Mouse (Mus musculus): ENCODE measurements around the gene Sh3gl1.
A peak's percentile ranks its signal among the peaks of the same experiment; 100 is the strongest.

Gene Sh3gl1

DNA sequence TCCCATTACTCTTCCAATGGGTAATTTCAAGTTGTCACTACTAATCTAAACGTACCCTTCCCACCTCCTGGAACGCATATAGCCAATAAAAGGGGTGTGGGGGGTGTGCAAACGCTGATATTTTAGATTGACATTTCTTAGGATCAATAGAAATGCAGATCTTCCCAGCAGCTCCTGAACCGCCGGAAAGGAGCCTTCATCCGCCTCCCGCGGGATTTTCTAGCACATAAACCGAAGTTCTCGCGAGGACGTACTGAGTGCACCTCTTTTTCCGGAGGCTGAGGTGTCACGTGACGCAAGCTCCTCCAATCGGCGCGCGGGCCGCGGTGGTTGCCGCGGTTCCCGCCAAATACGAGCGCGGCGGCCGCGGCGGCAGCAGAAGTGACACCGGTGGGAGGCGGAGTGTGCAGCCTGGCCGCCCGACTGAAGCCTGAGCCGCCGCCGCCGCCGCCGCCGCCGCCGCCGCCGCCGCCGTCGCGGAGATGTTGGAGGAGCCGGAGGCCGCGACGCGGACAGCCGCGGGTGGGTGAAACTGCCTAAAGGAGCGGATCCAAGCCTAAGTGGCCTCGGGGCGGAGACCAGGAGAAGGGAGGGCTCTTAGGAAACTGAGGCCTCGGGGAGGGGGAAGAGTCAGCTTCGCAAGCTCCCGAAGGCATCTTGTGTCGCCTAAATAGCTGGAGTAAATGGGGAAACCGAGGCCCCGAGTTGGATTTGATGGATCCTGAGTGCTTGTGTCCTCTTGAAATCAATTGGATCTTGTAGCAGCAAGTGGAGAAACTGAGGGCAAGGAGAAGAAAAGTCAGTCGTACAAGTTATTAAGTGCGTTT, 3.8 kb upstream of the Sh3gl1 start, which contains the start of gene Chaf1a:
Gene Chaf1a, plus strand, starts transcription at position 410 of the 827 bp plus-strand sequence.
- peak; percentile 95 for DNase-seq (ENCODE audit: low spot score in 2 of 2)

DNA sequence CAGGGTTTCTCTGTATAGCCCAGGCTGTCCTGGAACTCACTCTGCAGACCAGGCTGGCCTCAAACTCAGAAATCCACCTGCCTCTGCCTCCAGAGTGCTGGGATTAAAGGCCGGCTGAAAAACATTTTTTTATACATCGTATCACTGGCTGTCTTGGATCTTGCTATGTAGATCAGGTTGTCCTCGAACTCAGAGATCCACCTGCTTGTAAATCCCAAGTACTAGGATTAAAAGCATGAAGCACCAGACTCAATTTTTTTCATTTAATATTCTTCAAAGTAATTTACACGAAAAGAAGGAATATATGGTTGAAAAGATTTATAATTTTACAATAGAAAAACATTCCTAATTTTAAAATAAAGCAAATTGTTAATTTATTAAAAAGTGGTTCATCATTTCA, 2.9 kb upstream of the Sh3gl1 start:
- DNase-seq (ENCODE audit: low spot score in 2 of 2), result no peak

DNA sequence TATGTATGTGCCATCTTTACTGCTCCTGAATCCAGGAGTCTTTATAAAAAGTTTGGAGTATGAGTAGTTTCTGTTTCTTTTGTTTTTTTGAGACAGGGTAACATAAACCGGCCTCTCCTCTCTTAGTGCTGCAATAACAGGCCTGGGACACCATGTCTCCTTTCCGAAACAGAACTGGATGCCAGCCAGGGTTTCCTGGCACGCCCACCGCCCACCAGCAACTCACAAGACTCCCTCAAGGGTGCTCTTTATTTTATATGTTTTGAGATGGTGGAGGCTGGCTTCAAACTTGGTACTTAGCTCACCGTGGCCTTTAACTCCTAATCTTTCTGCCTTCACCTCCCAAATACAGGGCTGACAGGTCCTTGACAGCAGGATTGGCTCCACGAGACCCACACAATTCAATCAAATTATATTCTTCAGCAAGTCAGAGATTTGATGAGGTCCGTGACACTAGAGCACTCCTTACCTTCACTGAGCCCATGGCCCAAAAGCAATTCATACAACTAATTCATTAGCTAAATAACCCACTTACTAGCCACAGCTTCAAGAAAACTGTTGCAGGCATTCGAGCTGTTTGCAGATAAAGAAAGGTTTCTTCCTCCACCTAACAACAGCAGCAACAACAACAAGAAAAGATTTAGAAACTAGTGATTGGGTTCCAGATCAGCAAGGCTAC, 2.3 kb upstream of the Sh3gl1 start:
- DNase-seq (ENCODE audit: low spot score in 2 of 2), result no peak

DNA sequence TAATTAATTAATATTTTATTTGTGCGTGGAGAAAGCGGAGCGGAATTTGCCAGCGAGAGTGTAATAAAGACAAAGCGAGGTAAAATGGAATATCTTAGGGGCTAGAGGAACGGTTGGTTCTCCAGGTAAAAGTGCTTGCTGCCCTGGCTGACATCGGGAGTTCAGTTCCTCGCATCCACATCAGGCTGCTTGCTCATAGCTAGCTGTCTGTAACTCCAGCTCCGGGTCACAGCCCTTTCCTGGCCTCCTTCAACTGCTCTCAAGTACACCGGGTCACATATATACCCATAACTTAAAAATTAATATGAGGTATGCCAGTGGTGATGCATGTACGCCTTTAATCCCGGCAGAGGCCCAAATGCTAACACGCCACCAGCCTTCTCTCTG, 459 bp upstream of the Sh3gl1 start:
- no peak for DNase-seq (ENCODE audit: low spot score in 2 of 2)

DNA sequence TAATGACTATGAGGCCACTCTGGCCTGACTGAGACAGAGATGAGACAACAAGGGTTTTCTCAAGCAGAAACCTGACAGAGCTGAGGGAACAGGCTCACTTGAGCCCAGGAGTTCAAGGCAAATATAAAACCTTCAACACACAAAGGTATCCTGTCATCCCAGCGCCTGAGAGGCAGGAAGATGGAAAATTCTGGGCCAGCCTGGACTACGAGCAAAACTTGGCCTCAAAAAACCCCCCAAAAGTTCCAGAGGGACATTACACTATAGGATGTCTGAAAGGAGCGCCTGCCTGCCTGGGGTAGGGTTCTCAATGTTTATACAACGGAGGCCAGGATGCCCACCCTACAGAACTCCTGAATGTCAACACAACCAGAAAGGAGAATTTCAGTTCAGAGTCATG, 1.2 kb downstream of the Sh3gl1 start:
- DNase-seq (ENCODE audit: low spot score in 2 of 2), result no peak

DNA sequence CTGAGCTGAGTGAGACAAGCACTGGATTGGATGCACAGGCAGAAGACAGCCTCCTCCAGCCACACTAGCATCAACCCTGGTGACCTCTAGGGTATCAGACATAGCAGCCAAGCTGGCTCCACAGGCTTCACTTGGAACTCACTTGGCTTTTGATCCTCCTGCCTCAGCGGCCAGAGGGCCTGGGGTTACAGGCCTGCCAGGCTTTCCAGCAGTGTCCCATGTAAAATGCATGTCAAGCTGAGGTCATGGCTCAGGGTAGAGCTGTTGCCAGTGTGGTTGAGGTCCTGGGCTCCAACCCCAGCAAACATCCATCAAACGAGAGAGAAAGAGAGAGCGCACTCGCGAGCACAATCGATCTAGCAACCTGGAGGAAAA, 1.7 kb downstream of the Sh3gl1 start:
- DNase-seq (ENCODE audit: low spot score in 2 of 2), result peak in 1 of 2 experiments; percentile 13

DNA sequence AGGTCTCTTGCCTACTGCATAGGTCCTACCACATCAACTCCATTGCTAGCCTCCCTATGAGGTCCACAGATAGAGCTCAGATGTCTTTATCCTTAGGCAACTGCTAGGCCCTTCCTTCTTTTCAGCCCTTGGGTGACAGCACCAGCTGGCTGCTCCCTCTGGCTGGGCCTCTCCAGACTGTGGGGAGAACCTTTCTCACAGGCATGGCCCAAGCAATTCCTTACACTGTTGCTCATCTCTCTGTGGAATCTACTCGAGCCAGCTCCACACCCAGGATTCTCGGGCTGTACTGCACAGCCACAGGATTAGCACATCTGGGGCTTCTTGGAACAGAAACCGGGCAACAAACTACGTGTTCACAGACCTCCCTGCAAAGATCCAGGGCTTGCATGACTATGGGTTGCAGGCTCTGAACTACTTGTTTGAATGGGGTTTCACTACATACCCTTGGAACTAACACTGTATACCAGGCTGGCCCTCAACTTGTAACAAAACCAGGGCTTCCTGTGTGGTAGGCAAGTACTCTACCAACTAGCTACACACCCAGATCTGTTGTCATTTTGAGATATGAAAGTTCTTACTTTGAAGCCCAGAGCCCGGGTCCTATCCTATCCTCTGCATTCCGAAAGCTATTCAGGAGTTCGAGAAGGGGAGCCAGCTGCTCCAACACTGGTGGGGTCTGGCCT, 2.3 kb downstream of the Sh3gl1 start:
- no peak for DNase-seq (ENCODE audit: low spot score in 2 of 2)

DNA sequence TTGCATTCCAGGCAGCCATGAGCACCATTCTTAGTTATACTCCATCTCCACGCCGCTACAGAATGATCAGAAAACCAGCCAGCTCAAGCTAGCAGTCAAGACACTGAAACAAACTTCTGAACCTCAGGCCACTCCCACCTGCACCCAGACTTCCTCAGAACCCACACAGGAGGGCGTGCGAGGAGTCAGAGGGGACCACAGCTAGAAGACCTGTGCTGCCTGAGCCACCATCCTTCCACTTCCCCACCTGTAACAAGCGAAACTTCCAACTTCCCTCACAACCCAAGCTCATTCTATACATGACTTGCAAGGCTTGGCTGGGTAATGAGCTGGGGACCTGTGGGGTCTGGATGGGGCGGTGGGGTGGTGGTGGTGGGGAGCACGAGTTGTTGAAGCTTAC, 3.6 kb downstream of the Sh3gl1 start:
- DNase-seq (ENCODE audit: low spot score in 2 of 2), result peak in 1 of 2 experiments; percentile 61

DNA sequence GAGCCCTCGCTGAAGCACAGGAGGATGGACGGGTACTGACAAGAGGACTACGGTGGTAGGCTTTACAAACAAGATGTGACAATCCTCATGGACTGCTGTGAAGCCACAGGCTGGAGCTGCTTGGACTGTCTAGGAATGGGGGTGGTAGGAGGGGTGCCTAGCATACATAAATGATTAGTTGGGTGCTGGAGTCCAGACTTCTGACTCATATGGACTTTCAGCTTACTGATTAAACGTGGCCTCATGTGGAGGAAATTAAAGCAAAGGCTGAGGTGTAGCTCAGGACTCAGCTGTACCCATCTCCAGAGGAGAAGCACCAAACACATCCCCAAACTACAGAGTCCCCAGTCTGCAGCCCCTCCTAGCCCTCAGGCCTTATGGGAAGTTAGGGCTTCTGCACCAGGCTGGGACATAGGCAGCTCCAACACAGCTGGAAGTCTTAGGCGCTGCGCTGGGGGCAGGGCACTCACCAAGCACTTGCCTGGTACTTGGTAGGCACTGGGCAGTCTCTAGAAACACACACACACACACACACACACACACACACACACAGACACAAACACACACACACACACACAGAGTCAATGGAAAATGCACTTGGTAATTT, 4.2 kb downstream of the Sh3gl1 start:
- DNase-seq (ENCODE audit: low spot score in 2 of 2), result no peak

DNA sequence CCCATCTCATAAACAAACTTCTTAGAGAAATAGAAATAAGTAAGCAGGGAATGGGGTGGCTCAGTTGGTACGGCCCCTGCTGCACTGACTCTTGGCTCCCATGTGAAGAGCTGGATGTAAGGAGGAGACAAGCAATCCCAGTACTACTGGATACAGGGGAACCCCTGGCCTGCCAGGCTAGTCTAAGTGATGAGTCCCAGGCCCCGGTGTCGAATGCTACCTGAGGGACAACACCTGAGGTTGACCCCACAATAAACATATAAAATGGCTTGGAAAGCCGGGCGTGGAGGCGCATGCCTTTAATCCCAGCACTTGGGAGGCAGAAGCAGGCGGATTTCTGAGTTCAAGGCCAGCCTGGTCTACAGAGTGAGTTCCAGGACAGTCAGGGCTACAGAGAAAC, 5.0 kb downstream of the Sh3gl1 start:
- no peak for DNase-seq (ENCODE audit: low spot score in 2 of 2)

DNA sequence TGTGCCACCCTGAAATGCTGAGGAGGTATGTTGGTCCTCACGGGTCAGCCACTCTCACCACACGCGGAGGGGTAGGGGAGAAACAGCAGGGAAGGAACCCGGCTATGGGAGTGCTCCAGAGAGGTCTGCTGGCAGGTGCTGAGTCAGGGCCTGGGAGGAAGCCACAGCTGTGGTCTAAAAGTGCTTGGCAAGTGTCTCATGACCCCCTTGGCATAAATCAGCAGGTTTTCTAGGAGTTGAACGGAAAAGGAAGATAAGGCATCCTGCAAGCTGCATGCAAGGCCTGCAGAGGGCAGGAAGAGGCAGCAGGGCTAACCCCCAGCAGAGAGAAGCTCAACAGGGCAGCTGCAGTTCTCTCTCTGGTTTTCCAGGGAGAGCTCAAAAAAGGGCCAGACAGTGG, 5.5 kb downstream of the Sh3gl1 start:
- no peak for DNase-seq (ENCODE audit: low spot score in 2 of 2)

DNA sequence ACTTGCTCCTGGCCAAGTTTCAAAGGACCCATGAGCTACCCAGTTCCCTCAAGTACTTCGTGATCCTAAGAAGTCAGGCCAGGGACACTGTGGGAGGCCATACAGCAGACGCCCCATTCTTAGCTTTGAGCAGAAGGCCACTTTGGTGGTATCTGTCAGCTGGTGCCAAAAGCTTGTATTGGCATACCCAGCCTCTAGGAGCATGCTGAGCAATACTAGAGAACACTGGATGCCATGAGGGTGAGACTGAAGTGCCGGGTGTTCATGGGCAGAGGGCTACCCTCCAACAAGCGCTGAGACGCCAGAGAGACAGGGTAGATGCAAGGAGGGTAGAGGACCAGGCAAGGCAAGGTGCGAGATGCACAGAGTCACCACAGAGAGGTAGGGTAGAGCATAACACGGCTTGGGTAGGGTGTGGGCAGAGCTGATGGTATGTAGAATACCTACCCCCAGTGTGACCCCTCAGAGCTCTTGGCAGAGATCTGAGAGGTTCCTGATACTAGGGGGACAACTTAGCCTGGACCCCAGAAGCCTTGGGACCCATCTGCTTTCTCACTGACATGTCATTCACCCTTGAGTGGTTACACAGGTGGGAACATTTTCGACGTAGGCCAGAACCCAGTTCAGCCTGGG, 6.1 kb downstream of the Sh3gl1 start:
- no peak for DNase-seq (ENCODE audit: low spot score in 2 of 2)

DNA sequence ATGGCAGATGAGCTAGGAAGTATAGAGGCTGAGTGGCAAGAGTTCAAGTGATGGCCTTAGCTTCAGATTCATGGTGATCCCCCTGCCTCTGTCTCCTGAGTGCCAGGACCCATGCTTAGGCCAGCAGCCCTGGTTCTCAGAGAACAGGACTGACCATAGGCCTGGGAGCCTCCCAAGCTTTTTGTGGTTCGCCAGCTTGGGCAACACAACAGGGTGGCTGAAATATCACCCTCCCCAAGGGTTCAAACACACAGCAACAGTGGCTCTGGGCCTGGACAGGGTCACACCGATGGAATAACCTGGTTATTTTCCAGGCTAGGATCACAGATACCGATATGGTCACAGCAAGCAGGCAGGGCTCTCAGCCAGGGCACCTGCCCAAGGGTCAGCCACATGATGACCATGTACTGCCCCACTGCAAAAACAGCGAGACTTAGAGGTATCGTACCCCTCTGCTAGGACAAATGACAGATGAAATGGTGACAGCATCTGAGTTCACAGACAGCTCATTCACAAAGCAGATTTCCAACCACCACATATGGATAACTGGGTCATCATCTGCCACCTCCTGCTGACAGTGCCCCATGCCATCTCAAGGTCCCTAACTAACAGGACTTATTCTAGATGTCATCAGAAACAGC, 8.5 kb downstream of the Sh3gl1 start:
- DNase-seq (ENCODE audit: low spot score in 2 of 2), result no peak

DNA sequence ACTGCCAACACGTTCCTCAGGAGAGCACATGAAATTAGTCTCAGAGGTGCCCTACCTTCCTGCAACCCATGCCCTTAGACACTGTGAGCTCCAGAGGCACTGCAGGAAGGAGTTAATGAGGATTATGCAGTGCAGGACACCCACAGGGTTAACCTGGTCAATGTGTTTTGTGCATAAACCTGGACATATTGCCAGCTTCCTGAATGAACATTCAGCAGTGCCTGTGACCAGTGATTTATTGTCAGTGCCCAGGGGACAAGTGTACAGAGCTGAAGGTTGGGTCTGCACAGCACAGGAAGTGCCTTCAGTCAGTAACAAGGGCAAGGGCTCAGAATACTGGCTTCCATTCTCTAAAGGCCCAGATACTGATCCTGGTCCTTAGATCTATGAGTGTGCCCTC, 9.6 kb downstream of the Sh3gl1 start:
- DNase-seq (ENCODE audit: low spot score in 2 of 2), result no peak

DNA sequence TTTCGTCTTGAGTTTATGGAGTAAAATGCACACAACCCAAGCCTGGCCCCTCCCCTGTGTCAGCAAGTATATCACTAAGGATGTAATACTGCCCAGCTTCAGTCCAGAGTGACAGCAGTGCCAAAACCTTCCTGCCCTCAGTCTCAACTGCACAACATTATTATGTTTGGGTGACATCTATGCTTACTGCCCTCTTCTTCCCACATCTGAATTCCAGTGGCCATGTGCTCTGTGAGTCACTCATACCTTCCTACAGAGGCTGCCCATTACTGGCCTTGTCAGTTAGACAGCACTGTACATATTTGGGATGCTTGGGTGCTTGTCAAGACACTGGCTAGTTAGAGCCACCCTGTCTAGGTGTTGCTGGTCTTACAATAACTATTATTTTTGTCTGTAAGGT, 10.1 kb downstream of the Sh3gl1 start:
- DNase-seq (ENCODE audit: low spot score in 2 of 2), result no peak

DNA sequence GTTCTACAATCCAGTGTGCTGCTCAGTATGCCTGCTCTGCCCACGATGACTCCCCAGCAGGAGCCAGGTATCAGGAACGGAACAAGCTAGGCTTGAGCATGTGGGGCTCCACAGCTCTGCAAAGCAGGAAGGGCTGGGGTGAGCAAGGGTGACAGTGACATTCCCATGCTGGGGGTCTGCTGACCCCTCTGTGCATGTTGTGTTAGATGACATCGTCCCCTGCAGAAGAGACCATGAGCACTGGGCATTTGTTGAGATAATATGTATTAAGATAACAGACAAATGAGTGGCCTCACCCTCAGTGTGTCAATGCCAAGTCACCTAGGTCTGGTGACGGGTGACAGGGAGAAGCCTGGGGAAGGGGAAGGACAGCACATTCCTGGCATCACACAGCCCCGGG, 11.5 kb downstream of the Sh3gl1 start:
- no peak for DNase-seq (ENCODE audit: low spot score in 2 of 2)

DNA sequence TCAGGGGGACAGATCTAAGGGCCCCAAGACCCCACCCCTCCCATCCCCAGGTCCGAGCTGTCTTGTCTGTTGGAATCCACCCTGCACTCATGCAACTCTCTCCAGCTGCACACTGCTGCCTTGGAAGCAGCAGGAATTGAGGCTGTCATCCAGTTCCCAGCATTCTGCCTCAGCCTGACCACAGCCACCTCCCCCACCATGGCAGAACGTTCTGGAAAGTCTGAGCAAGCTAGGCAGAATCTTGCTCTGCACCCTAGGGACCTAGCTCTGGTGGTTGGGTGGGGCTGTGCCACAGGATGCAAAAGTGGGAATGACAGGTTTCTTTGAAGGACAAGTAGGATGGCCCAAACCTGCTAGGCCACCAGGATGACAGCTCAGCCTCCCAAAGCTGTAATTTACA, 12.0 kb downstream of the Sh3gl1 start:
- DNase-seq (ENCODE audit: low spot score in 2 of 2), result no peak

DNA sequence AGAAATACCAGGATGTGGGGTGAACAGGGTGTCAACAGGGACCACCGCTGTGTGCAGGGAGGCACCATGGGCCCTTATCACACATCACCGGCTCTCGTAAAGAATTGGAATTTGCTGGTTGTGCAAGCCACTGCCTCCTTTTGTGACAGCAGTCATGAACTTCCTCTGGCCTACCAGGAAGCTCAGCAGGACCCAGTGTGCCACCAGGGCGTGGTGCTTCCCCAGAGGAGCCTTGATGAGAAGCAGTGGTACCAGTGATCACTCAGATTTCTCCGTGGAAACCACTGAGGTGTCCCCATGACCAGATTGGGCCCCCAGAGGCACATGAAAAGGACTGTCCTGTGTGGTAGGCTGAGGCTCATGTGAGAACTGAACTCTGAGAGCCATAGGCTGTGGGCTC, 13.0 kb downstream of the Sh3gl1 start:
- DNase-seq (ENCODE audit: low spot score in 2 of 2), result no peak

DNA sequence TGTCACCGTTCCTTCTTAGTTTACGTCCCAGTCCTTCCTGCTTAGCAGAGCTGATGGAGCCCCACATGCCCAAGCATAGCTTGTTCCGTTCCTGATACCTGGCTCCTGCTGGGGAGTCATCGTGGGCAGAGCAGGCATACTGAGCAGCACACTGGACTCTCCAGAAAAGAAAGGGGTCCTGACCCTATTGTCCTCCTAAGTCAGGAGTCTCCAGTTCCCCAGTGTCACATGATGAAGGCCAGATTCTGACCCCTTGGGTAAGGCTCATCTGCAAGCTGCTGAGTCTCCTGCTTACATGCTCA, 13.5 kb downstream of the Sh3gl1 start:
- no peak for DNase-seq (ENCODE audit: low spot score in 2 of 2)

DNA sequence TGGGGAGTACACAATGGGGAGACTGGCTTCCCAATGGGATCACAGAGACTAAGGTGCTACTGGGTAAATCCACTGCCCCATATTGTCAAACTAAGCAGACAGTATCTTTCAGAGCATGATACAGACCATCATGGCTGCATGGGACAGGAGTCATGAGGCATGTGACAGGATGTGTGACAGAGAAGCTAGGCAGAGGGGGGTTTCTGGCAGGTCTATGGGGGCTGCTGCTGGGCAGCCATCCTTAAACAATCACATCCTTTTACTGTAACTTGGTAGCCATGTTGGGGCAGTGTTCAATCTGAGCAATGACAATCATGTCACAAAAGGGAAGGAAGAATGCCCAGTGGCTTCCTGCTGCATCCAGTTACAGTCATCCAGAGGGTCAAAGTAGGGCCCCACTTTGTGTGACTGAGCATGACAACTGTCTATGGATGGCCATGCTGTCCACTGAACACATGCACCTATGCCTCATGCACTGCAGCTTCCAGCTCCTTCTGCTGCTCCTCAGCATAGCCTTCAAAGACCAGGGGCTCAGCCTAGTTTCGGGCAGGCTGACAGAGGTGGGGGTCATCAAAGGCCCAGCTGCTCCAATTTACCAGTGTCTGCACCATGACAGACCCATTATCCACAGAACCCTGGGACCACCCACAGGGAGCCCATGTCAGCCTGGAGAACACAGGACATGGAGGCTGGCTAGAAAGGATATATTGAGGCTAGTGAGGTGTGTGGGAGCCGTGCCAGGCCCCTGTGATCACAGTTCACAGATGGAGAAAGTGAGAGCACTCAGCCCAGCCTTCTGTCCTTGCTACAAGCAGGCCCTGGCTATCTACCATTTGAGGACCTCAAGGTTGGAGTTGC, 14.1 kb downstream of the Sh3gl1 start:
- peak in 1 of 2 experiments; percentile 59 for DNase-seq (ENCODE audit: low spot score in 2 of 2)
